Mouse (Mus musculus) cerebellum, adult 18-20 months (tissue): Measurements from ENCODE around the gene Aspscr1.
"Not testable (repeated sequence)": the region's sequence is repeated elsewhere in the genome, so short reads cannot be mapped to it uniquely, and the experiment has no call there.

Source experiments
- DNase-seq, 2 experiments: peaks; one replicate each; pipeline ENCODE4 v3.0.0; 2021

Gene Aspscr1

DNA sequence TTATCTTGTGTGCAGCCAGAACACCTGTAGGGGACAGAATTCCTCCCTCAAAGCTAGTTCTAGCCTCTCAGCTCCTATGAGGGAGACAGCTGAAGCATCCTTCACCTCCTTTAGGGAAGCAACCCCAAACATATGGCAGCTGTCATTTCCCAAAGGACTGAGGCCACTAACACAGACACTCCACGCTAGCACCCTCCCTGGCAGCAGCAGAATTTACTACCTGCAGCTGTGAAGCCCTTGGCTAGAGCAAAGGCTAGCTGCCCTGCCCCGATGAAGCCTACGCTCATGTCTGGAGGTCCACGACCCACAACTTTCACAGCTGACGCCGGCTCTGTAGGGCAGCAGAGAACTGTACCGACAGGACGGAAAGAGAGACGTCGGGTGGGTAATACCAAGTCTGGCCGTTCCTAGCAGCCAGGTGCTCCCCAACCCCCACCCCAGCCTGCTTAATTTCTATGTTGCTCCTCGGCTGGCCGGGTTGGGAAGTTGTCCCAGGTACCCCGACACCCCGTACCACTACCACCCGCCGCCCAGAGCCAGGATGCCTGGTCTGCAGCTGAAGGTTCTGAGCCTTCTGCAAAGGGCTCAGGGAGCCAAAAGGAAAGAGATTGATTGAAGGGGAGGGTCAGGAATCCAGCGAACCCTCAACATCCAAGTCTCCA lies 29.7 kb upstream of the Aspscr1 start:
- DNase-seq, result peak in 1 of 2 experiments; percentile 31

DNA sequence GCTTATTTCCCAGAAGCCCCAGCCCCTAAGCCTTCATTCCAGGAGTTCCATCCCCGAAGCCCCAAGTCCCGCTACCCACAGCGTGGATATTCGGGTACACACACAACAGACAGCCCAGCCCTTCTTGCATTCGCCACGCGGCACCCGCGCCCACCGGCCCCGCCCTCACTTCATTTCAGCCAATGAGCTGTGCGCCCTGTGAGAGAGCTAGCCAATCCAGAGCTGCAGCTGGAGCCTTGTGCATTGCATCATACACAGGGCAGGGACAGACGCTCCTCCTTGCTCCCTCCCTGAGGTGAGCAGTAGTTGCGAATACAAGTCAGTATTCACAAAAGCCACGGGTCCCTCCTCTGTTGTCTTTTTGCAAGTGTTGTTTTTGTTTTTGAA lies 29.2 kb upstream of the Aspscr1 start, which contains the start of gene Pycr1:
Pycr1 (minus strand) TSS at position 169 of the 387 bp plus-strand sequence.
- peak; percentile 92 to 97 for DNase-seq

DNA sequence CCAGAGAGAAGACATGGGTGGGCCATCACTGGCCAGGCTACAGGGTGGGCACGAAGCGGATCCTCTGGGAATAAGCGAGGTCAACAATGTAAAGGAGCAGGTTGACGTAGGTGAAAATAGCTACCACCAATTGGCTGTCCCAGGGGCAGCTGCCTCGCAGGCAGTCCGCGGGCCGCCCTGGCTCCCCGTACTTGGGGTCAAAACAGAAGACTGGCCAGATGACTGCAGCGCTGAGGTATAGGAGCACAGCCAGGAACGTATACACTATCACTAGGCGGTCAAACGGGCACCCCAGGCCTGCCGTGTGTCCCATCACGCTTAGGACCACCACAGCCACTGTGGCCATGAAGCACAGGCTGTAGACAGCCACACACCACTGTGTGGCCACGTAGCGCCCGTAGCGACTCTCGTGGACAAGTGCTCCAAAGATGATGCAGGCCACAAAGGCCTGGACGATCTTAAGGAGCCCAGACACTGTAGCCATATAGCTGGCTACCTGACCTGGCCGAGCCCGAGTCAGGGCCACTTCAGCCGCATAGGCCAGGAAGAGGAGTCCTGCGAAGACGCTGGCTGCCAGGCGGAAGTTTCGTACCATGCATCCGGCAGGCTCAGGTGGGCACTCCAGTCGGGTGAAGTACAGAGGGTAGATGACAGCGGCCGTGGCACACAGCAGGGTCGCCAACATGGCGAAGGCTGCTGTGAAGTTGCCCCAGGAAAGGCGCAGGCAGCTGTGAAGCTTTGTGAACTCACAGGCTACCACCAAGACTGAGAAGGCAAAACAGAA lies 25.5 kb upstream of the Aspscr1 start:
- peak in 1 of 2 experiments; percentile 26 for DNase-seq

DNA sequence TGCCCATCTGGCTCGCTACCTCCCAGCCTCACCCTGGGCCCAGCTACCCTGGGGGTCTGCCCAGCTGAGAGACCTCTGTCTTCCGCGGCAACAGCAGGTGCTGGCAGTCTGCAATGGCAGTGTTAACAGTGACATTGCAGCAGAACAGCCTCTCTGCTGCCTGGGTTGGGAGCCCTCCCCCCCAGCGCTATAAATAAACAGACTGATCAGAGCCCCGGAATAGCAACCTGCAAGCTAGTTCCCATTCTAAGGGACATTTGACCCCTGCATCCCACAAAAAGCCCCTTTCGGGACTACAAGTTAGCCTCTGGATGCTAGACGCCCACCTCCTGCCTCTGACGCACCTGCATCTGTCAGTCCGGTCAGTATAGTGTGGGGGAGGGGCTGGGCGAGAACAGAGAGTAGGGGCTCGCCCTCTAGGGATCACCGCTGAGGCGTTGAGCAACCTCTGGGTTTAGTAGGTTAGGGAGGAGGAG lies 24.7 kb upstream of the Aspscr1 start, which contains the start of gene Myadml2:
Myadml2 (minus strand) TSS at position 158 of the 476 bp plus-strand sequence.
- DNase-seq, result peak; percentile 51 to 65

DNA sequence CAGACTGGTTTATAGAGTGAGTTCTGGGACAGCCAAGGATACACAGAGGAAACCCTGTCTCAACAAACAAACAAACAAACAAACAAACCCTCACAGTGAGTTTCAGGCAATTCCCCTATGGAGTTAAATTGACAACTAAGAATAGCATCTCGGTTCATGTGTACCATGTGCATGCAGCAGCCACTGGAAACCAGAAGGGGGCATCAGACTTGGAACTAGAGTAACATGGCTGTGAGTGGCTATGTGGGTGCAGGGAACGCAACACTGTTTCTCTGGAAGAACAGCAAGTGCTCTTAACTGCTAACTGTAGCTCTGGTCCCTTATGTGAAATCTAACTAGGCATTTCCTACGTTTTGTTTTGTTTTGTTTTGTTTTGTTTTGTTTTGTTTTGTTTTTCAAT lies 20.9 kb upstream of the Aspscr1 start:
- DNase-seq, result no peak

DNA sequence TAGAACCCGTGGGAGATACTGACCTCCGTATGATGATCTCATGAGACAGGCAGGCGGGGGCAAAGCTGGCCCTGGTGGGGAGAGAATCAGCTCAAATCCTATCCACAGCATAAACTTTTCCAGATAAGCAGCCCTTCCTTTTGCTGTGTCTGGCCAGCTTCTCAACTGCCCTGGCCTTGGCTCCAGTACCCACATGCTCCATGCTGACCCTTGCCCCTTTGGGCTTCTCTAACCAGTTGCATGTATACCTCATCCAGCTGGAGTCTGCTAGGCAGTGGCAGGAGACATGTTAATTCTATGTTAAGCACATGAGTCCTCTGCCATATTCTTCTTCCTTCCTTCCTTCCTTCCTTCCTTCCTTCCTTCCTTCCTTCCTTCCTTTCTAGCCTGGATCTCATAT lies 18.0 kb upstream of the Aspscr1 start:
- no peak for DNase-seq

DNA sequence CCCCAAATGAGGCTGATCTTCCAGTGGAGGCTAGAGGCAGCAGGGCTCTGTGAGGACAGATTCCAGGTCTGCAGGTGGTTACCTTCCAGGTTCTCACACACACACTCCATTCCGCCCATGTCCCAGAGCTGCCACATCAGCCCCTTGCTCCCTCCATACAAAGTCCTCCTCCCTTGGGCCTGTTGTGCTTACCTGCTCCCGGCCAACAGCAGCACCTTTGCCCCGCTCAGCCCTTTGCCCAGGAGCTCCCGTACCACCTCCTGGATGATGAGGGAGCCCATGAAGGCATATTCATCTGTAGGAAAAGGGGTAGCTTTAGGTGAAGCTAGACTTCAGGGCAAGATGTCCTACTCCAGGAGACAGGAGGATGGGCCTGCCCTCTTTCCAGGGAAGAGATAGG lies 15.5 kb upstream of the Aspscr1 start:
- no peak for DNase-seq

DNA sequence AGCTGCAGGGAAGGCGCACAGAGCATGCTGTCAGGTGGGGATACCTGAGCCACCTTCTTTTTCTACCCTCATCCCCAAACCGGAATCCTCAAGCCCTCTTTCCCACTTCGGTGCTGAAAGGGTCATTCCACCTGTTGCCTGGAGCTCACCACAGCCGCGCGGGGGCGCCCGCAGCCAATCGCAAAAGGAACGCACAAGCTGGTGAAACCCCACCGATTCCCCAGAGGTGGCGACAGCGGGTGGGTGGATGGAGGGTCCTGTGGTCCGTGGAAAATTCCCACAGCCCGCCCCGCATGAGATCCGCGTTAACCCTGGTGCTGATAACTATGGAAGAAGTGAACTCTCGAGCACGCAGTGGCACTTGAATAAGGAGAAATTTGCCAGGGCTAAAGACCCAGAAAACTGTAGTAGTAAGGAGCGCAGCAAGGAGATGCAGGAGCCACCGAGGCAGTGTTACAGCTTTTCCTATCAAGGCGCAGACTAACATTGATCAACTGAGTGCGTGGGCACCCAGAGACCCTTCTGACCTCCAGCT lies 13.8 kb upstream of the Aspscr1 start:
- DNase-seq, result peak; percentile 60 to 74

DNA sequence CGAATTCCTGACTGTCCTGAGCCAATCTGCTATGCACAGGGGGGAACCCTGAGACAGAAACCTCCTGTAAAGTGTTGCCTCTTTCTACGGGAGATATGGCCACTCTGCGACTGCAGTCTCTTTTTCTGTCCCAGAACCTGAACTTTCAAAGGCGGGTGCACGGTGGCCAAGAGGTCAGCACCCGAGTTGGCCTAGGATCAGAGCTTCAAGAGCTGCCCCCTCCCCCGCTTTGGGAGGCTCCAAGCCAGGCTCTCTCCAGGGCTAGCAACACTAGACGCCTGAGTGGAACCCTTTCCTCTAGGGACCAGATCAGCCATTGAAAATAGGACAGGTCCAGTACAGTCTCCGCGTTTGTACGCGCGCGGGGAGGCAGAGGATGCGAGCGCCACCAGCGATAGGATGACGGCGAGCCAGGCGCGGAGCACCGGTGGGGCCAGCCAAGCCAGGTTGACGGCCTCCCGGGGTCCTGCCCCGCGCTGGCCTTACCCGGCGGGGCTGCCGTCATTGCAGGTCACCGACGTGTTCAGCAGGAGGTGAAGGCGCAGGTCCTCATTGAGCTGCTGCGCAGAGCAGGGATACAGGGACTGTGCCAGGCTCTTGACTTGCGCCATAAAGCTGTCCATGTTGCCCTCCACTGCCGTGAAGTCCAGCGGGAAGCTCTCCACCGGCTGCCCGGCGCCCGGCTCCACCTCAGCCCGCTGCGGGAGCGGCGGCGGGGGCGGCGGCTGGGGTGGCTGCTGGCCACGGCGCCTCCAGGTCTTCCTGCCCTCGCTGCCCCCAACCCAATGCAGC lies 13.1 kb upstream of the Aspscr1 start:
- no peak for DNase-seq

DNA sequence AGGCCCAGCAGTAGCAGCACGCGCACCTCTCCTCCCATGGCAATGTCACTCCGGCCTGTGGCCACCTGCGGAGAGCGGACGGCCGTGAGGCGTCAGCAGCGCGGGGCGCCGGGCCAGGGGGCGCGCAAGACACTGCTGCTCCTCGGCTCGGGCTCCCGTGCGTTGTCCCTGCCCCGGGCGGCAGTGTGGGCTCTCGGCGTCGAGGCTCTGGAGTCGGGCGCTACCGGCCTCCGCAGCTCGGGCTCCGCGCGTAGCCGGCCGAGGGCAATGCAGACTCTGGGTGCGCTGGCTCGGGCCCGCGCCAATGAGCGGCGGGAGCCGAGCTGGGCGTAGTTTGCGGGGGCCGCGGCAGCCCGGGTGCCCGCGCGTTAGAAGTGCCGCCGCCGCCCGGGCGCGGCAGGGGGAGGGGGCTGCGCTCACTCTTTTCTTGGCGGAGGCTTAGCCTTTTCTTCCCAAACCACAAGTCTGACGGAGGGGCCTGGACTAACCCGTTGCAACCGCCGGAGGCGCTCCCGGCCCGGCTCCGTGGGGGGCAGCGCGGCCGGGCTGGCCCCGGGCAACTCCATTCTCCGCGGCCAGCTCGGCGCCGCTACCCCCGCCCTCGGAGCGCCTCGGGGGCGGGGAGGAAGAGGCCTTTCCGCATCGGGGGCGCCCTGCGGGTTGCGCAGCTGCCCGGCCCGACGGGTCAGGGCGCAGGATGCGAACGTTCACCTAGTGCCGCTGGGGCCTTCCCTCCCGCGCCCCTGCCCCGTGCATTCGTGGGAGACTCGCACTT lies 12.3 kb upstream of the Aspscr1 start:
- DNase-seq, result no peak

DNA sequence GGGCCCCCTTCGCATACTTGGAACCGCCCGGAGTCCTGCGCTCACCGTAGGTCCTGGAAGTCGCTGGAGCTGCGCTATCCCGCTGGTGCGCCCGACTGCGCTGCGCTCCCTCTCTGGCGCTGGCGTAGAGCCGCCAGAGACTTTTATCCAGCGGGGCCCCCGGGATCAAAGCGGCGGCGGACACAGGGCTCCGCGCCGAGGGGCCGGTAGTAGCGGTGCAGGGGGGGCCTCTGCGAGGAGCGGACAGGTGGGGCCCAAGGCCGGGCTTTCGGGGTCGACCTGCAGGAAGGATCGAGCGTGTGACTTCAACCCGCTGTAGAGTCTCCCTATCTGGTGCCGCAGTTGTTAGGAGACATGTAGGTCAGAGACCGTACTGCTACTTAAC lies 11.7 kb upstream of the Aspscr1 start, which contains the start of gene Notum:
Notum (minus strand) TSS at position 100 of the 385 bp plus-strand sequence.
- DNase-seq, result no peak

DNA sequence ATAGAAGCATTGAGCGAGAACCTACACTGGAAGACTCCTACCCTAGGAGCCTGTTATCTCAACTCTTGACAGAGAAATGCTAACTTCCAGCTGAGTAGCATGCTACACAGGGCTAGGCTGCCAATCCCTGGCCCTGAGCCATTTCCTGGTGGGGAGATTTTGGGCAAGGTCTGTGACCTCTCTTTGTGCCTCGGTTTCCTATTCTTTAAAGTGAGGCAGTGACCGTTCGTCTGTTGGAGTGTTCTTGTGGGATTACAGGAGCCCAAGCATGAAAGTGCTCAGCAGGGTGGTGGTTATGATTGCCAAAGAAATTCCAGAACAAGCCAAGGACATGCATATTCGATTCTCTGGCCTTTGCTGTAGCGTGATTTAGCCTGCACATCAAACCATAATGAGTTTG lies 10.0 kb upstream of the Aspscr1 start:
- no peak for DNase-seq

DNA sequence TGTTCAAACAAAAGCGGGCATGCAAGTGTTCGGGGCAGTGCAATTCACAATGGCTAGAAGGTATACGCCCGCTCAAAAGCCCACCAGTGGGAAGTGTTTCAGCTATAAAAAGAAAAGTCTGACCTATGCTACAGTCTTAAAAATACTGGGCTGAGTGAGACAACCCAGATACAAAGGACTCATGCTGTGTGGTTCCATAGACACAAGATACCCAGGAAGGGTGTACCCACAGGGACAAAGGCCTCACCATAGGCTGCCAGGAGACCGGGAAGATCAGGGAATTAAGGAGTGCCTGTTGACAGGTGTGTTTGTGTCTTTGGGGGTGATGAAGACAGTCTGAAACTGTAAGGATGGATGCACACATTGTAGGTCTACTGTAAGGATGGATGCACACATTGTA lies 9.1 kb upstream of the Aspscr1 start:
- no peak for DNase-seq

DNA sequence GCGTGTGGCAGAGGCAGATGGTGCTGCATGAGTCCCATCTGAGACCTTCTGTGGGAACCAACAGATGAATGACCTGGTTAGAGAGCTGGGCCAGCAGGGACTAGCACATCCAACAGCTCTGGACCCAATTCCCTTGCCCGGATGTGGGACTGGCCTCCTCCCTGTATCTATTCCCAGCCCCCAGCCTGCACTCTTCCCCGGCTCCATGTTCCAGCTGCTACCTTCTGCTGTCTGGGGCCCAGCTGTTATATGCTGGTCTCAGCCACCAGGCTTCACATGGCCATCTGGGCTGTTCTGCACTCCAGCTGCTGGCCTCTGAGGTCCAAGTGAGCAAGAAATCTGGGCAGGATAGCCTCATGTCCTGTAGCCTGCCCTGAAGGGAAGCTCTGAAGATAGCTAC lies 7.4 kb upstream of the Aspscr1 start:
- DNase-seq, result no peak

DNA sequence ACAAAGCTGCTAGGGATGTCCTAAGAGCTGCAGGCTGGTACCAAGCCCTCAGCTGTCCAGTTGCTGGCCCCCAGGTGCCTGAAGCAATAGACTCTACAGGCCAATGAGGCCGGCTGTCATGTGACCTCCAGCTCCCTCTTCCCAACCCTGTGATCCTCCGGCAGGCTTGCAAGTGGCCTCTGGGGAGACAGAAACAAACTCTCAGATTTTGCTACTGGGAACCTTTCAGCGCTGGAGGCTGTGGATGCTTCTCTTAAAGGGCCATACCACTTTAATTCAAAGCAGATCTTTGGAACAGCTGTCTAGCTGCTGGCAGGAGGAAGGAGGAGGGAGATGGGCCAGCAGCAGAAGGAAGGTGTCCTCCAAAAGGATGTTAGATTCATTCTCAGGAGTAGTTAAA lies 6.2 kb upstream of the Aspscr1 start:
- DNase-seq, result no peak

DNA sequence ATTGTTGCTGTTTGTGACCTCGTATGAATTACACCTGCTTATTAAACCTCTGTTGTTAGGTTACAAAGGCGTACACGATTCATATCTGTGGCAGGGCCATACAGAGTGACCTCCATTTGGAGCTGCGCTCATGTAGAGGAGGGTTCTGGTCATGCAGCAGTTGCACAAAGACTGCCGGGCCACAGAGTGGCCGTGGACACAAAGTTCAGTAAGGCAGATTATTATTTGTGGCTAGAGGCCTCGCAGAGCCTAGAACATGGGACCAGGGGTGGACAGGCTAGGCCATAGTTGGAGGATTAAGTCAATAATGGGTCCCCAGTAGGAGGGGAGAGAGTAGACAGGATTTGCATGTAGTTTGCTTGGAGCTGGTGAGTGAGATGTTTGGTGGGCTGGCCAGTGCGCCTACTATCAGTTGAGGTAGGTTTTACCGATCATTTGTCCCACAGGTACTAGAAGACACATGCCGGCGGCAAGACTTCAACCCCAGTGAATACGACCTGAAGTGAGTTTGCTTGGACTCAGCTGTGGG lies 885 bp downstream of the Aspscr1 start:
- no peak for DNase-seq

DNA sequence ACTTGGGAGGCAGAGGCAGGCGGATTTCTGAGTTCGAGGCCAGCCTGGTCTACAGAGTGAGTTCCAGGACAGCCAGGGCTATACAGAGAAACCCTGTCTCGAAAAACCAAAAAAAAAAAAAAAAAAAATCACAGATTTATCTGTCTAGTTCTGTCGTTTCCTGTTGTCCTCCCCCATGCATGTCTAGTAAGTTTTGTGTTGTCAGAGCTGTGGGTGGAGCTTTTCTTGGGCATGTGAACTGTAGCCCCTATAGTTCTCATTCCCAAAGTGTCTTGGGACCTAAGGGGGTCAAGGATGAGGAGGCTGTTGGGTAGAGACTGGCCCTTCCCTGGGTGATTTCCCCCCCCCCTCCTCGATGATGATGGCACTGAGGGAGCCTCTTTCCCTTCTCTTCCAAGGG lies 3.1 kb downstream of the Aspscr1 start:
- not testable (repeated sequence) for DNase-seq

DNA sequence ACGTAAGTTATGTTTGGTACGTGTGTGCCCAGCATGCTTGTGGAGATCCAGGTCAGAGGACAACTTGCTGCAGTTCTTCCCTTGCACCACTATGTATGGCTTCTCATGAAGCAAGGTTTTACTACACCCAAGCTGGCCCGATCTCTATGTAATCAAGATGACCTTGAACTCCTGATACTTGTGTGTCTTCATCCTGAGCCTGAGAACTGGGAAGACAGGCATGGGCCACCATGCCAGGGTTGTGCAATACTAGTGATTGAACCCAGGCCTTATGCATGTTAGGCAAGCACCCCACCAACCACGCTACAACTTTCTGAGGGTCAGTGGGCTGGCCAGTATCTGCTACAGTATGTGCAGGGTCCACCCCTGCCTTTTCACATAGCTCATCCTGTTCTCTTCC lies 4.2 kb downstream of the Aspscr1 start:
- no peak for DNase-seq

DNA sequence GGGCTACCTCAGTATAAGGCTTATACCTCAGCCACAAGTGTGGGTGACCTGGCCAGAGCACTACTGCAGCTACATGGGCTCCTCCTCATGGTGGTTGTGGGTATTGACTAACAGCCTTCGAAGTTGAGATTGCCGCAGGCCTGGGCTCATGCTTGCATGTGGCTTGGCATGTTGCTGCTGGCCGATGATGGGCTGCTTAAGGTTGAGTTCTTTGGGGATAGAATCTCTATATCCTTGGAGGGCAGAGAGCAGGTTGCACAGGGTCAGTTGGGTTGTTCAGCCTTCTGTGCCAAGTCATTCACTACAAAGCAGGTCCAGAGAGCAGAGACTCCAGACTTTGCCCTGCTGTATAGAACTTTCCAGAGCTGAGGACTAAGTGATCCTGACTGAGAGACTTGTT lies 7.1 kb downstream of the Aspscr1 start:
- no peak for DNase-seq

DNA sequence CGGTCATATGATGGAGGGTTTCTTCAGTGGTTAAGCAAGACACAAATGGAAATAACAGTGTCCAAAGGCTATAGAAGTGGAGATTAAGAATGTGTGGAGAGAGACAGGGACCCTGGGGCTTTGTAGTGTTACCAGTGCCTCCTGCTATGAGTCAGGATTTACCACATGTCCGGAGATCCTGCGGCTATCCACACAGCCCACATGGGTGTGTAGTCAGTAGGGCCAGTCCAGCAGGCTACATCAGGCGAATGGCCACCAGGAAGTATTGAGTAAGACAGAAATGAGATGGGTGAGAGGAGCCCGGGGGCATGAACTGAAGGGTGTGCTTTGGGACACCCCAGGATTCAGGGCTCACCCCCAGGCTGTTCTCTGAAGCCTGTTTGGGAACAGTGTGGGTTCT lies 9.9 kb downstream of the Aspscr1 start:
- DNase-seq, result no peak

DNA sequence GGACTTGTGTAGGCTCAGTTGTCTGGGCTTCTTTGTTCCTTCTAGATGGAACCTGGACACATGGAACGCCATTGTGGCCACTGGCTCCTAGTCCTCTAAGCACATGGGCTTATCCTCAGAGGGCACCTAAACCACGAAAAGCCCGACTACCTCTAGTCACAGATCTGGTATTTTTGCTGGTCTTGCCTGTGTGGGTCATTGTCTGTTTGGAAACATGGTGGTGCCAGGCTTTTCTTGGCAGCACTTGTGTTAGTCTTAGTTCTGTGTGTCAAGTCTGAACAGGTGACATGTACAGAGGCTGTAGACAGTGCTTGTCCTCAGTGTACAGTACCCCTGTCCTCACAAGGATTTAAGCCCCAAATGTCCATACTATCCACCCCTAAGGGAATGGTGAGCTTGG lies 10.8 kb downstream of the Aspscr1 start:
- no peak for DNase-seq

DNA sequence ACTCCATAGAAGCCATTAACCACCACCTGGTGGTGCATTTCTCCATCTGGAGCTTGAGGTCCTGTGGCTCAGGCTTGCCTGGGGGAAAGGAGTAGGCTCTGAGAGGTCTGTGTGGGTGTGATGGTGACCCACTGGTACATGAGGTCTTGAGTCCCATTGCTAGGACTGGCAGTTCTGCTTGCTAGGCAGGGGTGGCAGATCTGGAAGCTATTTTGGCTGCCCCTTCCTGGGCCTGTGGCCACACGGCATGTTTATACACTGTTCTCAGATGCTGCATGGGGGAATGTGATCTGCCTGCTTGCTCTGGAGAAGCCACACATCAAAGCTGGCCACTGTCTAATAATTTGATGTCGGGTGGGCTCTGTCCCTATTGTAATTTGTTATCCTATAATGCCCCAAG lies 11.3 kb downstream of the Aspscr1 start:
- no peak for DNase-seq
